Mouse (Mus musculus) adrenal gland, postnatal 14 days (tissue): ENCODE measurements around the gene Scgb3a1. TPM values are rescaled to one million over a fixed set of nuclear protein-coding genes. Genes with fewer than 3 reads are reported as not detected.

ENCODE experiments used
- DNase-seq: peaks from one replicate; pipeline ENCODE4 v3.0.0; 2021; ENCODE audit warnings: mixed read lengths
- total RNA-seq: library from RNA; stranded (reverse); gene quantifications from 2 replicates; pipeline ENCODE4 v1.2.3, GENCODE M21; 2021

Scgb3a1 gene
- total RNA-seq, 1 experiment from 2014 or later = not detected

DNA sequence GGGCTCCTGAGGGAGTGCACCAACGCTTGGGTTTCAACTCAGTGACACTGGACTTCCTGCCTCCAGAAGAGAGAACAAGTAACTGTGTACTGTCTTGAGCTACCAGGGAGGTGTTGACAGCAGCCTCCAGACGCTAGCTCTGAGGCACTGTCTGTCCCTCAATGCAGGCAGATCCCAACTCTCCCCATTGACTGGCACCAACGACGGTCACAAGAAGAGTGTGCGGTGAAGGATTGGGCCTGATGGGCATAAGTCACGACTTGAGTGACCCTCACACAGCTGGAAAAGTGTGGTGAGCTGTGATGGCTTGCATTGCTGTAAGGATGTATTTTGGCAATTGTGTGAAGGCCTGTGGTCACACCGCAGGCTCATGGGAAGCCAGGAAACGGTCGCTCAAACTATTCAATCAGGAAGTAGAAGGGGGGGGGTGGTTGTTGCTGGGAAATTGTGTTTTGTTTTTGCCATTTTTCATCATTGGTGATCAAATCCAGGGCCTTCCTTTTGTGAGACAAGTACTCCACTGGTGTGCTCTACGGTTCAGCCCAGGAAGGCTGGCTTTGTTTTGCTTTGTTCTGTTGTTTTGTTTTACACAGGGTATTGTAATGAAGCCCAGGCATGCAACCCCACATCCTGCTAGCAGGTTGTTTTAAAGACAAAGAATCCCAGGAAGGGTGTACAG lies 4.5 kb upstream of the Scgb3a1 start:
- DNase-seq = no peak

DNA sequence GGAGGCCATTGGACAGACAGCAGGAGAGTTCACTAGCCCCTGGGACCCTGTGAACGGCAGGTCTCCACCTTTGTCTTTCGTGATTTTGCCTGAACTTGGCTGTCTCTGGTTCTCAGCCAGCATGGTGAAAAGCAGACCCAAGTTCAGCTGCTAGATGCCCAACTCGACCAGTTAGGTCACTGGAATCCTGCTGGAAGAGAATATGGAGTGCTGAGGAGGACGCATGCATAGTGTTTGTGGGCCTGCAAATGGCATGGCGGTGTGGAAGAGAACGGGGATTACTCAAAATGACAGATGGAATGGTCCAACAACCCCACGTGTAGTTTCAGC lies 4.0 kb upstream of the Scgb3a1 start:
- no peak for DNase-seq

DNA sequence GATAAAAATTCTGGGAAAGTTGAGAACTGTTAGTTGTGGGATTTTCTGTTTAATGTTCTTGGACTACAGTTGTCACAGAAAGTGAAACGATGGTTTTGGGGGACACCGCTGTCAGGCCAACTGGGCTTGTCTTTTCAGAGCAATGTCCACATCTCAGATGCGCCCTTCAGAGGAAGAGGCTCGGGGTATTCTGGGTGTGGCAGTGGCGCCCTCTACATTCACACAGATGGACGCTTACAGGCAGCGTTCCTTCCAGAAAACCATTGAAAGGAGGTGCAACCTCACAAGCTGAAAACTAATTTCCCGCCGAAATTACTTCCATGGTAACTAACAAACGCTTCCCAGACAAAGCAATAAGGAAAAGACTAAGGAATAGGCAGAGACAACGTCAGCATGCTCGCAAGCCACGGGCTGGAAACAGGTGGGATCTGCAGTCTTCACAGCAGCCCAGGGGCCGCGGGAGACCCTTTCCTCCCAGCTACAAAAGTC lies 1.1 kb upstream of the Scgb3a1 start:
- no peak for DNase-seq

DNA sequence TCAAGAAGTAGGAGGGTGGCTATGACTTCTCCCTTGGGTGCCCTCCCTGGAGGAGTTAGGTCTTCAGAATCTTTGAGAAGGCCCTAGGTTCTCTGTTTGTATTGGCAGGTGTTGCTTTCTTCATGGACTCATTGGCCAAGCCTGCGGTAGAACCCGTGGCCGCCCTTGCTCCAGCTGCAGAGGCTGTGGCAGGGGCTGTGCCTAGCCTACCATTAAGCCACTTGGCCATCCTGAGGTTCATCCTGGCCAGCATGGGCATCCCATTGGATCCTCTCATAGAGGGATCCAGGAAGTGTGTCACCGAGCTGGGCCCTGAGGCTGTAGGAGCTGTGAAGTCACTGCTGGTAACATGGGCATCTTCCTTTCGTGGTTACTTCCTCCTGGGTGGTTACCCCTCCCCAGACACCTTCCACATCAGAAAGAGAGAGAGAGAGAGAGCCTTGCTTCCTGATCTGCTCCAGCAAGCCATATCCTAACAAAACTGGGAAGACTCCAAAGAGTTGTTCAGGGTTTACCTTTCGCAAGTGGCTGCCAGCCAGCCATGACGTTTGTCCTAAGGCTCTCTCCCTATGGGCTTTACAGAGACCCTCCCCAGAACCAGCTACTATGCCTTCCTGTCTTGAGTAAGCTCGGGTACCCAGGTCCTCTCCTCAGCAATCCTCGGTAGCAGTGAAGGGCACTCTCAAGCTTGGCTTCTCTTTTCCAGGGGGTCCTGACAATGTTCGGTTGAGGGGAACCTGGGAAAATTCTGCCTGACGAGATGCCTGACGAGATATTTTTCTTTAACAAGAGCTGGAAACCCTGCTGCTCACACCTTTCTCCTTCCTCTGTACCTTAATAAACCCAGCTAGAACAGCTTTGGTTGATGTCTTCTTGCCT lies 1.1 kb downstream of the Scgb3a1 start:
- no peak for DNase-seq

DNA sequence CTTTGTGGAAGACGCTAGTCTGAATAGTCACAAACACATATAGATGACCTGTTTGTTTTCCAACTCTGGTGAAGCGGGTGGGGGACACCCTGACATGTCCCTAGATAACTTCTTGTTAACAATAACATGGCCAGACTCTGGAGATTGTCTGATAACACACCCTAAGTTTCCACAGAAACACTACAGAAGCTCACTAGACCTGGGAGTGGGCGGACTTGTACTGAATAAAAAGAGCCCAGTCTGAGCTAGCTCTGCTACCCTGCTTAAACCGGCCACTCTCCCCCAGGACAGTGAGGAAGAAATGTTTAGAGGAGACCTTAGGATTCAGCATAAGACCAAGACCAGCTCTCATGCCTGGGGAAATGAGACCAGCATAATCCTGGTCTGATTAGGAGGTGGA lies 2.1 kb downstream of the Scgb3a1 start:
- no peak for DNase-seq

DNA sequence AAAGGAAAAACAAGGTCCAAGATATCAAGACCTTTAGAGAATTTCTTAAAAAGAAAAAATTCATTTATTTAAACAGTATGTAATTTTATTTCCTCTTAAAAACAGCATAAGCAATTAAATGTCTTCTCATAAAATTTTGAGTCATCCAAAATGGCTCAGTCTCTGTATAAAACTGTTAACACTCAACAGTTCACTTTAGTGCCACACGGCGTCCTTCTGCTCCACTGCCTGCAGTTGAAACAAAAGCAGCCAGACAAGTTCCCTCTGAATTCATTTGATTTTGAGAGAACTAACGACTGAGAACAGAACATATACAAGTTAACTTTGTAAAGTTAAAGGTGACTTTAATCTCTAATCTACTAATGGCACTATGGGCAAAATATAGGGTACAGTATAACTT lies 10.0 kb downstream of the Scgb3a1 start:
- DNase-seq = no peak

DNA sequence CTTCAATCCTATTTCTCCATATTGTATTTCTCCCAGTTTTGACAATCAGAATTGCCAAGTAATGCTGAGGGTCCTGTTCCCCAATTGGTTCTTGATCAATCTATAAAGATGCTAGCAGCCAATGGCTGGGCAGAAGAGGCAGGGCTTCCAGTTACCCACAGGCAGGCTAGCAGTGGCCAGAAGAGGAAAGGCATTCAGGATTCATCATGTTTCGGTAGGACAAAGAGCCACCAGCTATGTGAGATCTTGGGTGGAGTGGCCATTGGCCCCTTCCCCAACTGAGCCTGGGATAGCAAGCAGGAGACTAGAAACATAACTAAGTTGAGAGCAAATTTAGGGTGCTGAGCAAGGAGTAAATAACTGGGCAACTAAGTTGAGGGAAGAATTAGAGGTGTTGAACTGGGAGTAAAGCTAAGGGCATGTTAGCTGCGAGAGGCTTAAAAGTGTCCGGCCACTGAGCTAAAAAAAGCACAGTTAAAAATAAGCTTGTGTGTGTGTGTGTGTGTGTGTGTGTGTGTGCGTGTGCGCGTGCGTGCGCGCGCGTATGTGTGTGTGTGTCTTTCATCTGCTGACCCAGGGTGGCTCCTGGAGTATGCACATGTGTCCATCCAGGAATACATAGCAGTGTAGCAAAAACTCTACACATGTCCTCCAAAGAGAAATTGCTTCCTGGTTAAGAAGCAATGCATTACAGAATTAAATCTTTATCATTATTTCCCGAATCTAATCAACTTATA lies 21.0 kb downstream of the Scgb3a1 start:
- no peak for DNase-seq

DNA sequence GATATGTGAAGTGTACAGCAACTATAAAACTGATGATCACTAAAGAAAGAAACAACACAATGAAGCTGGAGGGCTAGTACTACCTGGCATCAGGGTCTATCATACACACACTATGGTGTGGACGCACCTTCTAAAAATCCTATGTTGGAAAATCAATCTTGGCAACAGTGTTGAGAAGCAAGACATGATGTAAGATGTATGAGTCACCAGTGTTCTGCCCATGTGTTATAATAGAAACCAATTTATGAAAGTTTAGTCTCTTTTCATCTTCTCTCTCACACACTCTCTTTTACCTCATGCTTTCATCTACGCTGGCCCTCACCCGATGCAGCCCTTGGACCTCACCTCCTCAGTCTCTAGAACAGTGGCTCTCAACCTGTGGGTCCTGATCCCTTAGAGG lies 31.6 kb downstream of the Scgb3a1 start:
- no peak for DNase-seq

DNA sequence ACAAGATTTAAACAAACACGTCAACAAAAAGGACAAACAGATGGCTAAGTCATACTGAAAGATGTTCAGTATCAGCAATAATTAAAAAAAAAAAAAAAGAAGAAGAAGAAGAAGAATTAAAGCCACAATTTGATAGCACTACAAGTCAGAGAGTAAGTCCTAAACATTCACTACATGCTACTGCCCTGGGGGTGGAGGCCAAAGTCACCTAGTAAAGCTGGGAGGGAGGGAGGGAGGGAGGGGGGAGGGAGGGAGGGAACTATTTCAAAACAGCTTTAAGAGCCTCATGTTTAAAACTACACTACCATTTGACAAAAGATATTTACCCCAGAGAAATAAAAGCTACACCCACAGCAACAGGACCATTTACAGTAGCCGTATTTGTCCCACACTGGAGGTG lies 32.3 kb downstream of the Scgb3a1 start:
- DNase-seq = no peak

DNA sequence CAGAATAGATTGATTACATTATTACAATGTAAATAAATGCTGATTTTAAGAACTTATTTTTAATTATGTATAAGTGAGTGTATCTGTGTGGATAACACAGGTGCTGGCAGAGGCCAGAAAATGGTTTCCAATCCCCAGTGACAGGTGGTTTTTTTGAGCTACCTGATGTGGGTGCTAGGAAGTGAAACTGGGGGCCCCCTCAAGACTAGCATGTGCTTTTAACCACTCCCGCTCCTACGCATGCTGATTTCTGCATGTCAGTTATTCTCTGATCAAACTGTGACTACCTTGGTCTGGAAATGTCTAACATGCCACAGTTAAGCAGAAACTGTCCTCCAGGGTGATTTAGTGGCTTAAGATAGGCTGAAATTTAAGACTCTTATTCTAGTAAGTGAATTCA lies 33.1 kb downstream of the Scgb3a1 start:
- DNase-seq = peak; percentile 3

DNA sequence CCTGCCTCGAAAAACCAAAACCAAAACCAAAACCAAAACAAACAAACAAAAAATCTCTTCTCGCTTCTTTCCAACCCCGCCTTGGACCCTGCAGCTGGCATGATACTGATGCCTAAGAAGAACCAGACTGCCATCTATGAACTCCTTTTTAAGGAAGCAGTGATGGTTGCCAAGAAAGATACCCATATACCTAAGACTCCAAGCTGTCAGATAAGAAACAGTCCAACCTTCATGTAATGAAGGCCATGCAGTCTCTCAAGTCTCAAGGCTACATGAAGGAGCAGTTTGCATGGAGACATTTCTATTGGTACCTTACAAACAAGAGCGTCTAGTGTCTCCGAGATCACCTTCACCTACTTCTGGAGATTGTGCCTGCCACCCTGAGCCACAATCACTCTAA lies 34.4 kb downstream of the Scgb3a1 start:
- DNase-seq = no peak

DNA sequence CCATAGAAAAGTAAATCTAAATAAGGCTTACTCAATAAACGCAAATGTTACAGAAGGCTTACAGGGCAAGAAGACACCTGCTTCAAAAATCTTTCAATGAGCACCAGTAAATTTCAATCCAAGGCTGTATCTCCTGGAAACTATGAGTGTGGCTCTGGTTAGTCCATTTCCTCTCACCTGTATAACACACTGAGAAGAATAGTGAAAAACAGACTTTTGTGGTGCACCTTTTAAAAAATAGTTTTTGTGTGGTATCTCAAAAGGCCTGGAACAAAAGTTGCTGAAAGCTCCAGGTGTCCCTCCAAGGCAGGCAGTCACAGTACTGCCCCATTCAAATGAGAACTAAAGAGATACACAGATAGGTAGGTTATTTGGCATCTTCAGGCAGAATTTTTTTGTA lies 35.7 kb downstream of the Scgb3a1 start:
- DNase-seq = no peak

DNA sequence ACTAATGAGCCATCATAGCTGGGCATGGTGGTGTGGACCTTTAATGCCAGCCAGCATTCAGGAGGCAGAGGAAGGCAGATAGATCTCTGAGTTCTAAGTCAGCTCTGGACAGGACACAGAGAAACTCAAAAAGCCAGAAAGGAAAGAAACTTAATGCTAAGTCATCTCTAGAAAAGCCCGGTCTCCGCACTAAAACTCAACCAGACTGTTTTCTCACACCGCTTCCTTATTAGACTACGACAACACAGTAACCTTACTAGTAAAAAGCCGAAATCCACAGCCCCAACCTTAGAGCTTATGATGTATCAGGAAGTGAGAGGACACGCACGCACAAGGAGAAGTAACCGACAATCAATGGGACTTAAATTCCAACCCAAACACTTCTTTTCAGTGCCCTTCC lies 38.6 kb downstream of the Scgb3a1 start:
- no peak for DNase-seq

DNA sequence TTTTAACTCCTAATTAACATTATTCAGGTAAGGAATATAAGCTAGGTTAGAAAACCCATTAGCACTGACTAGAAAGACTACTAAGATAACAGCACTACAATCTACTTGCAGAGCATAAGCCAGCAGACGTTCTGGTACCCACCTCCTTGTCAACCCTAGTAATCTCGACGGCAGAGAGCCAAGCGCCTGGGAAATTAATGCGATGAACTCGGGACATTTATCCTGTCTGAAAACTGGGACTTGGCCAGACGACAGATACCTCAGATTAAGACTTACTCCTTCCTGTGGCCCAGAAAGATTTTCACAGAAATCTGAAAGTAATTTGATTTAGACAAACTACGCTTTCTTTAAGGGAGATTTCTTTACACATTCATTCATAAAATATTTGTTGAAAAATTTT lies 41.4 kb downstream of the Scgb3a1 start:
- peak; percentile 39 for DNase-seq

DNA sequence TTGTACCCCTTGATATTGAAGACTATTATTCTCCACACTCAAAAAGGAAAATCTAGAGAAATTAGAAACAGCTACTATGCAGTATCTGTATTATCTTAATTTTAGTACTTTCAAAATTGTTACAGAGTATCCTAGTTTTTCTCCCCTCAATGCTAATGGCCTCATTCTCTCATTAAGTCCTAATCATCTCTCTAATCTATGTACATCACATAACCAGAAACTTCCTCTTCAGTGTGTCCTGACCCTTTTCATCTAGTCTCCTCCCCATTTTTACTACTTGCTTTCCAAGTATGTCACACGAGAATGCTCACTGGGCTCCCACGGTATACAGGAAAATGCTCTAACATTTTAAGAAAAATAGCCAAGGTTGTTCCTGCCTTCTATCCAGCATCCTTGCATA lies 44.4 kb downstream of the Scgb3a1 start:
- no peak for DNase-seq

DNA sequence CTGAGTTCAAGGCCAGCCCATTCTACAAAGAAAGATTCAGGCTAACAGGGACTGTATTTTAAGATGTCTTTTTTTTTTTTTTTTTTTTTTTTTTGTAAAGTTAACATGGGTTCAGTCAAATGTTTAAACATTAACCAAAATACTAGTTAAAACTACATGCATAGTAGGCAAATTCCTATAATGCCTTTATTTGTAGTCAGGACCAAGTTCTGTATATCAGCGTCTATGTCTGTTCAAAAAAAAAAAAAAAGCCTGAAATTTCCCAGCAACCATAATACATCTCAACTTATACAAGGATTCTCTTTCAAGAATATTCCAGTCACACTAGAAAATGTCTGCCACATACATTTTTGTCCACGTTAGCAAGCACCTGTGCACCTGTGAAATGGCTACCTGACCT lies 47.3 kb downstream of the Scgb3a1 start:
- DNase-seq = no peak

DNA sequence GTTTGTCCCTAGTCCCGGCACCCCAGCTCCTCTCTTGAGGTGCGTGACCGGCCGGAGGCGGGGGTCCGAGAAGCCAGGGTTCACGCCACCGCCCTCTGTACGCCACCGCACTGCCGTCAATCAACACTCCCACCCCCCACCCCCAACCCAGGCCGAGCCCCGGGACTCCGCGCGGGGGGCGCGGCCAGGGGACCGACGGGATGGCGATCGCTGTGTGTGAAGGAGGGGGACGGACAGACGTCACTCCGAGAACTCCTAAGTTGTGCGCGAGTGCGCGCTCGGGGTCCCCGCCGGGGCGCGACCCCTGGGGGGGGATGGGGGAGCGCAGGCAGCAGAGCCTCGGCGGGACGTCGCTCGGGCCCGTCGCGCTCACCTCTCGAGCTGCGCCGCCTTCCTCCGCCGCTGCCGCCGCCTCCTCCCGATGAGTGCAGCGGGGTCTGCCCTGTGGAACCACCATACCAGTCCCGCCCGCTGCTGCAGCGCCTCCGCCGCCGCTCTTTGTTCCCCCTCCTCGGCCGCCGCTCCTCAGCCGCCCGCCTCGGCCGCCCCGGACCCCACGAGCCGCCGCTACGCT lies 48.7 kb downstream of the Scgb3a1 start:
- DNase-seq = peak; percentile 58

DNA sequence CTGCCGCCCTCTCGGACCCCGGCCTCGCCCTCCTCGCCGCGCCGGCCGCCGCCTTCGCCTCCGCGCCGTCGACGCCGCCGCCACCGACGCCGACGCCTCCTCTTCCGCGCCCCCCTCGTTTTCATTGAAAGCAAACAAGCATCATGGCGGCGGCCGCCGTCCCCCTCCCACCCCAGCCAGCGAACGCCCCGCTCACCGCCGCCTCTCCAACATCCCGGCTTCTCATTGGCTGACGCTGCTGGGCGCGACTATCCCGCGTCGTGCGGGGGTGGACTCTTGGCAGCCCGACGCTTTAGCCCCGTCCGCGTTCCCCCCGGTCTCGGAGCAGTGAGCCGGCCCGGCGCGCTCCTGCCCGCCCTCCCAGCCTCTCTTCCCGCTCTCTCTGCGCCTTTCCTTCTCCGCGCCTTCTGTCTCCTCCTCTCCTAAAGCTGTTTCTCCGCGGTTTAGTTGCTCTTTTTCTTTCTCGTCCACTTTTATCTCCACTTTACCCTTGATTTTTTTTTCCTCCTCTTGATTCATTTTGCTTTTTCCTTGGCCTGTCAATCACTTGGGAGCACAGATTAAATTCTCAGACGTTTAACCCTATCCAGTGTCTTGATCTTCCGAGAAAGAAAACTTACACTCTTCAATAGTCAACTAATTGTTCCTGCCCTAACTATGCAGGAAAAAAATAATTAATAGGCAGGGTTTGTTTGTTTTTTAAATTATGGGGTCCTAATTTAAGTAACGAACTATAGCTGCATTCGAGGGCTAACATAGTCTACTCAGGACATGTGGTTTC lies 49.3 kb downstream of the Scgb3a1 start, which contains the start of gene Cnot6:
Gene Cnot6, minus strand, starts transcription at position 169 of the 781 bp plus-strand sequence.
- DNase-seq = peak; percentile 99

DNA sequence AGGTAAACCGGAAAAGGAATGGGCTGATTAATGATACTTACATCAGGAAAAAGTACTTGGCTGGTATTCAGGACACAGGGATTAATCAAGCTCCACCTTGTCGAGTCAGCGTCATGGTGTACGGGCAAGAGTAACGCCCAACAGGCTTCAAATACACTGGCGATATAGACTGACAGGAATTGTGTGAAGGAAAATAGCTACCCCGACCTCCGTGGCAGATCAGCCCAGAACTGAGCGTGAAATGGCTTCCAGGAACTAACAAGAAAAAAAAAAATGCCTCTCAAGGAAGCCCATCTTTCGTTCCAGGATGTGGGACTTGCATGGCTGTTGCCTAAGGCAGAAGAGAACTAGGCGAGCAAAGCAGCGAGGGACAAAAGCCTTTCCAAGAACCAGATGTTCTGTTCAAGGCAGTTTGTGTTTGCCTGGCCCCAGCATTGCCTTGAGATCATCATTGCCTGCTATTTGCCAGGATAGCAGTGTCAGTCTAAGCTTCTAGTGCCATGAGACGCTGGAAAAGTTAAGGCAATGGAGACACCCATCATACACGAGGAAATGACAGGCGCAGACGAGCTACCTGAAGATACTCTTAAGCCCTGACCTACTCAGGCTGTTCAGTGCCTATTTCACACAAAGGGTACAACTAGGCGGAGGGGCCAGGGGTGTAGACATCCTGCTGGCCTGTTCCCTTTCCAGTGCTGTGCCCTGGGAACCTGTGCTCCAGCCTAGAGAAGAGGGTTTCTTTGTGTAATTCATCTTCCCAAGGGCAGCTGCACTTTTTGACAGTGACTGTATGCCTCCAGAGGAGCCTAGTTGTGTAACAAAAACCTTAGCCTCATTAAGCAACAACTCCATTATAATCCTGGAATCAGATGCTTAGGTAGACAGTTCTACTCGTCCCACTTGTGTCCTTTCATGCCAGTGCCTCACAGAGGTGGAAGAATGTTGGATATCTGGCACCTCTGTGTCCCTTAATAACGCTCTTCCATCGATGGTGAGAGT lies 50.2 kb downstream of the Scgb3a1 start:
- peak; percentile 35 for DNase-seq
